Mouse (Mus musculus) myocyte (in vitro differentiated cells): Measurements from ENCODE around the gene Ppm1a.
A peak's percentile ranks its signal among the peaks of the same experiment; 100 is the strongest.

ENCODE experiments used
- CEBPB ChIP-seq: IDR thresholded peaks from 2 replicates; pipeline ENCODE4 v1.6.1; 2011; ENCODE audit warnings: mild to moderate bottlenecking, moderate library complexity; ENCODE audit not compliant: poor library complexity, insufficient read depth, severe bottlenecking
- E2F4 ChIP-seq: IDR thresholded peaks from one replicate; pipeline ENCODE4 v1.6.1; 2011; ENCODE audit warnings: mild to moderate bottlenecking, control low read depth, moderate library complexity; ENCODE audit not compliant: insufficient read depth
- MAX ChIP-seq: IDR thresholded peaks from one replicate; pipeline ENCODE4 v1.6.1; 2011; ENCODE audit warnings: low read depth, mild to moderate bottlenecking, control low read depth
- MYOD1 ChIP-seq, 3 experiments: IDR thresholded peaks; one replicate each; pipeline ENCODE4 v1.6.1; 2011; ENCODE audit warnings: control low read depth in 2 of 3, low read depth in 2 of 3, mild to moderate bottlenecking in 2 of 3, moderate library complexity in 1 of 3; ENCODE audit not compliant: insufficient read length in 2 of 3, control insufficient read depth in 1 of 3
- MYOG ChIP-seq, 3 experiments: IDR thresholded peaks; one replicate each; pipeline ENCODE4 v1.6.1; 2011; ENCODE audit warnings: control low read depth in 2 of 3, low read depth in 2 of 3, mild to moderate bottlenecking in 2 of 3; ENCODE audit not compliant: insufficient read length in 2 of 3, control insufficient read depth in 1 of 3, insufficient read depth in 1 of 3
- POLR2A ChIP-seq: IDR thresholded peaks from one replicate; pipeline ENCODE4 v1.6.1; 2011; ENCODE audit warnings: low read depth, mild to moderate bottlenecking, control low read depth, moderate library complexity; ENCODE audit not compliant: insufficient read length
- POLR2AphosphoS2 ChIP-seq: IDR thresholded peaks from one replicate; pipeline ENCODE4 v1.6.1; 2011; ENCODE audit warnings: low read depth, control low read depth; ENCODE audit not compliant: insufficient read length
- REST ChIP-seq: IDR thresholded peaks from one replicate; pipeline ENCODE4 v1.6.1; 2011; ENCODE audit warnings: mild to moderate bottlenecking, control low read depth, moderate library complexity; ENCODE audit not compliant: insufficient read depth, insufficient read length
- TCF12 ChIP-seq: IDR thresholded peaks from one replicate; pipeline ENCODE4 v1.6.1; 2011; ENCODE audit warnings: mild to moderate bottlenecking, control low read depth; ENCODE audit not compliant: poor library complexity, insufficient read depth, severe bottlenecking
- TCF3 ChIP-seq: IDR thresholded peaks from one replicate; pipeline ENCODE4 v1.6.1; 2011; ENCODE audit warnings: low read depth, control low read depth; ENCODE audit not compliant: insufficient read length
- USF1 ChIP-seq: IDR thresholded peaks from one replicate; pipeline ENCODE4 v1.6.1; 2011; ENCODE audit warnings: low read depth, mild to moderate bottlenecking, control low read depth, moderate library complexity

- TF ChIP-seq MYOG (IDR thresholded peaks at IDR 0.05; ENCODE audit: control insufficient read depth in 1 of 3, insufficient read depth in 1 of 3, insufficient read length in 2 of 3, low read depth in 2 of 3) (no peak), POLR2A (no peak), TCF3 (no peak), MYOD1 (IDR thresholded peaks at IDR 0.05; ENCODE audit: control insufficient read depth in 1 of 3, insufficient read length in 2 of 3, low read depth in 2 of 3) (no peak), POLR2AphosphoS2 (no peak), MAX (no peak), CEBPB (no peak), E2F4 (no peak), USF1 (peak; percentile 34), TCF12 (no peak), REST (no peak)
These were observed 8.9 kb upstream of the Ppm1a start for GRCm38 (mm10) chr12:72748341-72748740.
